Mouse (Mus musculus) E14TG2a.4 (cell line): Measurements from ENCODE around the gene Map10.

Source experiments
- CTCF ChIP-seq: conservative IDR thresholded peaks from 2 replicates; pipeline ENCODE4 v1.5.1; 2014; ENCODE audit warnings: low read length
- NANOG ChIP-seq: IDR thresholded peaks from 2 replicates; pipeline ENCODE4 v1.6.1; 2014; ENCODE audit warnings: borderline replicate concordance, low read length, mixed read lengths
- POU5F1 ChIP-seq: IDR thresholded peaks from 2 replicates; pipeline ENCODE4 v1.6.1; 2014; ENCODE audit warnings: low read length, borderline replicate concordance

- TF ChIP-seq CTCF, result no peak
- TF ChIP-seq POU5F1, result no peak
- TF ChIP-seq NANOG, result no peak
Measured at GRCm38 (mm10) chr8:125639631-125640030, 30.0 kb upstream of the Map10 start.
